Mouse (Mus musculus) WW6 (cell line): ENCODE results near the gene Dctn3.

Source experiments
- DNase-seq: peaks from one replicate; pipeline ENCODE4 v3.0.0-alpha.2; 2013; ENCODE audit warnings: low read depth, low spot score

Dctn3 gene

DNA sequence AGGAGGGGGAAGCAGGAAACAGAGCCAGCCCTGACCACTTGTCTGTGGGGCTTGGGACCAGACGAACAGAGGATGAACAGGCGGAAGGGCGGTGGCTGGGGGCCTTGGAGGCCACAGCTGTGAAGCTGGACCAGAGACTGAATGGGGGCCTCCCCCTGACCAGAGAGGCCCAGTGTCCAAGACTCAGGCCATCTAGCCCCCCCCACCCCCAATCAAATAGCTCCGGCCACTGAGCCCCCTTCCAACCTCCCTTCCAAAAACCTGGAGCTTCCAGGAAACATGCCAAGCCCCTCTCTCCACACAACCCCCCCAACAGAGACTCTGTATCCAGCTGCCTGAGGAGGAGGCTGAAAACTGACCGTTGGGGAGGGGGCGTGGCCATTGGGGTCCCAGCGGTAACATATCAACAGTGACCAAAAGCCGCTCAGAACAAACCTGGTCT is 50.4 kb downstream of the Dctn3 start:
- no peak for DNase-seq

DNA sequence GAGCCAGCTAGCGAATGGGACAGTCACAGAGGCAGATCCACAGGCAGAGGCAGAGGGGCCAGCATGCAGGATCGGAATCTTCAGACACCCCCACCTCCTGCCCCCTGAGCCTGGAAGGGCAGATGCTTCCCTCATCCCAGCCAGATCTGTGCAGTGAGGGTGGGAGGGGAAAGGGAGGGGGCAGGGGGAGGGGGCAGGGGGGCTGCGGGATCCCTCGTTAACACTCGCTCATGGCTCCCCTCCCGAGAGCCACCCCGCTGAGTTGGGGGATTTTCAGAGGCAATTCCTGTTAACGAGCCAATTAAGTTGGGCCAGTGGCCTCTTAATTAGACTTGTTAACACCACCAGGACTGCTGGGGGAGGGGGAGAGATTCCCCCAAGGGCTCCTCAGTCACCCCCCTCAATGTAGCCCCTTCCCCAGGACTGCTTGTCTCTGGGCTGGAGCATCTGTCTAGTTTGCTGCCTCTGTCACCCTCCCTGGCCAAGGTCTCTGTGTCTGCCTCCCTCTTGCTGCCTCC is 50.9 kb downstream of the Dctn3 start:
- DNase-seq = no peak

- no peak for DNase-seq
Observed at GRCm38 (mm10) chr4:41671500-41671899, 51.5 kb downstream of the Dctn3 start.

GRCm38 (mm10) chr4:41670836-41671235 is 52.1 kb downstream of the Dctn3 start:
- DNase-seq = no peak

- no peak for DNase-seq
Observed at GRCm38 (mm10) chr4:41666646-41667045, 56.3 kb downstream of the Dctn3 start.

DNA sequence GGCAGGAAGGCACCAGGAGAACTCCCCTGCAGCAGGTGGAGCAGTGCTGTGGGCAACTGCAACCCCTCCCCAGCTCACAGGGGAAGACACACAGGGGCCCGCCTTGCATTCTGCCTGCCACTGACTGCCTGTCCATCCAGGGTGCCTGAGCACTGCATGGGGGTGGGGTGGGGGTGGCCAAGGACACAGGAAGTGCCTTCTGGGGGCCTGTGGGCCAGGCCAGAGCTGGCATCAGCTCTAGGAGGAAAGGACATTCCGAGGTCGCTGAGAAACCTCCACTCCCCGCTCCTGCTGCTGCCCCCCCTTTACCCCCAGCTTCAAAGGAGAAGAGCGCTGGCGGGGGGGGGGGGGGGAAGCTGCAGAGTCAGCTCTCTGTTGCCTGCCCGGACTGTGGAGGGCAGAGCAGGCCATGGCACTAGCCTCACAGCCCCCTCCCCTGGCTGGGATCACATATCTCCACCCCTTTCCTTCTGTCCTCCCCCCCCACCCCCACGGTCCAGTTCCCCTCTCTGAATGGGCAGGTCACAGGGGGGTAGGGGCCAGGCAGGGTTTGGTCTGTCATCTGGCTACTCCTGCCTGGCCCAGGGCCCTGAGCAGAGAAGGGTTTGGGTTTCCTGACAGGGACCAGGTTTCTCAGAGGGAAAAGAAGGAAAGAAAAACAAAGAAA is 57.8 kb downstream of the Dctn3 start:
- DNase-seq = no peak
